Mouse (Mus musculus) right cerebral cortex, adult 18-20 months (tissue): ENCODE results near the gene Clcn7.

Experiments used
- DNase-seq: peaks from one replicate; pipeline ENCODE4 v3.0.0; 2022; ENCODE audit warnings: mixed read lengths

Gene Clcn7

GRCm38 (mm10) chr17:25127681-25128080, 5.5 kb upstream of the Clcn7 start:
- no peak for DNase-seq

DNA sequence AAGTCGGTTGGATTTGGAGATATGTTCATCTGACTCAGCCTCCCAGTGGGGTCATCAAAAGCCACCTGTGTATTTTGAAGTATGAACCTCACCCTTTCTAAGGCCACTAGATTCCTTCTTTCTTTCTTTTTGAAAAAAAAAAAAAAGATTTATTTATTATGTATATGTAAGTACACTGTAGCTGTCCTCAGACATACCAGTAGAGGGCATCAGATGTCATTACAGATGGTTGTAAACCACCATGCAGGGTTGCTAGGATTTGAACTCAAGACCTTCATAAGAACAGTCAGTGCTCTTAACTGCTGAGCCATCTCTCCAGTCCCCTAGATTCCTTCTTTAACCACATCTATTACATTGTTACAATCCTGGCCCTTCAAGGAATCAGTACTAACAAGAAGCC, 3.1 kb upstream of the Clcn7 start:
- no peak for DNase-seq

GRCm38 (mm10) chr17:25135622-25136021, 2.4 kb downstream of the Clcn7 start:
- no peak for DNase-seq

- no peak for DNase-seq
Observed at GRCm38 (mm10) chr17:25138803-25139202, 5.6 kb downstream of the Clcn7 start.

- no peak for DNase-seq
Observed at GRCm38 (mm10) chr17:25139960-25140359, 6.8 kb downstream of the Clcn7 start.

DNA sequence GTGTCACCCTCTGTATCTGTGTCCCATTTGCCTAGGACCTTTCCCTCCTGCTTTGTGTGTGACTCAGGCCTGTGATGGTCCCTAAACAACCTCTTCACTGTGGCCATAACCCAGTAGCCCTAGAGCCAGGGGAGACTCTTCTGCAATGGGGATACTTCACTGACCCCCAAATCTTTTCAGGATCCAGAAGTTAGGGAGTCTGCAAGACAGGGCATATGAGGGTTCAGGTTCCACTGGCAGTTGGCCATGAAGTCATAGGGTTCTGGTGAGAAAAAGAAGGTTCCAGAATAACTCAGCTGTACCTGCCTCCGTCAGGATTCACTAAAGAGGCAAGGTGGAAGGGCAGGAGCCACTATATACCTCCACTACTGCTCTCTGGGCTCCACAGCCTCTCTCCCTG, 29.0 kb downstream of the Clcn7 start, which contains the start of gene Ccdc154:
Gene Ccdc154, plus strand, starts transcription at position 301 of the 400 bp plus-strand sequence.
- no peak for DNase-seq

GRCm38 (mm10) chr17:25163387-25163786, 30.2 kb downstream of the Clcn7 start:
- DNase-seq, result no peak

- no peak for DNase-seq
Observed at GRCm38 (mm10) chr17:25164770-25165169, 31.6 kb downstream of the Clcn7 start.

DNA sequence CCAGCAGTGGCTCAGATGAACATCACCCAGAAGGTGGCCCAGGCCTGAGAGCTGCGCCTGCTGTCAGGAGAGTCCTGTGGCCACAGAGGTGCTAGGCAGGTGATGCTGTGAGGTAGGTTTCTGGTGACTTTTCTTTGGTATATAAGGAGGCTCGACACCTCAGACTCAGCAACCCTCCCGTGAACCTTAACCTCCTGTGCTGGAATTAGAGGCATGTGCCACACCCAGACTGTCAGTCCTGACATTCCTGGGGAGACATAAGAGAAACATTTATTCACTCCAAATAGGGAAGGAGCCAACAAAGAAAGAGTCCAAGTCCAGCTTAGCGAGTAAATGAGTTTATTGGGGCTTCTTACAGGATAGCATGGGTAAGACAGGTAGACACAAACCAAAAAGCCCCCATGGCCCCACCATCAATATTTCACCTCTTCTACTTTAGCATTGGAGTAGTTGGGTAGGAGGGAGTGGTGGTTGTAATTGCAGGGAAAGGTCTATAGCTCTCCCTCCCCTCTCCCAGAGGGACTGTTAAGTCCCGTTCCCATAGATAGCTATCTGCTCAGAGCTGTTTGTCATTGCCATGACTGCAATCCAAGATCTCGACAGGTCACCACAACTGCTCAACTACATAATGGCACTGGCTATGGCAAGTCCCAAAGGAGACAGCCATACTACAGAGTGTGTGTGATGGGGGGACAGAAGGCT, 32.9 kb downstream of the Clcn7 start:
- DNase-seq, result no peak

GRCm38 (mm10) chr17:25169706-25170105, 36.5 kb downstream of the Clcn7 start:
- no peak for DNase-seq

GRCm38 (mm10) chr17:25172558-25172957, 39.4 kb downstream of the Clcn7 start:
- DNase-seq, result no peak

GRCm38 (mm10) chr17:25175411-25175810, 42.2 kb downstream of the Clcn7 start, which contains the start of gene Gm38655:
TSS of gene Gm38655 (minus strand) at chr17:25175471.
- DNase-seq, result no peak

- DNase-seq, result no peak
Observed at GRCm38 (mm10) chr17:25183232-25183631, 50.0 kb downstream of the Clcn7 start.

DNA sequence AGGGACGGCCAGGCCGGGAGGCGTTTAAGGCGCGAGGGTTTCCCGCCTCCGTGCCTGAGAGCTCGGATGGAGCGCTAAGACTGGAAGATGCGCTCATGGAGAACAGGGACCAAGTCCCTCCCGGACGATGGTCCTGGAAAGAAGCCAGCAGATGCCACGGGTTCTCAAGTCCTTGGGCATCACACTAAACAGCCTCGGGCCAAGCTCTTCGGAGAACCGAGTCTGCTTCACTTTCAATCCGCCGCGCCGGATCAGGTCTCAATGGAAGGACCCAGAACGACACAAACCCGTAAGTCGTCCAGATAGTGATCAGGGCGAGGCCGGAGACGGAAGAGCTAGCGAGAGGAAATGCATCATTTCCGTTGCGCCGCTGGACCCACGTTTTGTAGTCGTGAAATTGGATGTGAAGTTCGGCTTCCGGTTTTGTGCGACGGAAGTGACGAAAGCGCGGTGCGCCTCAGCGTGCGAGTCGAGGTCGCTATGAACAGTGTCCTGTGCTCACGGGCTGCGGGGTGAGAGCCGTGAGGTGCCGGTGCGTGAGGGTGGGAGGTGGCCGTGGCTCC, 51.0 kb downstream of the Clcn7 start, which contains the start of gene BC003965:
Gene BC003965, plus strand, starts transcription at position 426 of the 563 bp plus-strand sequence.
- DNase-seq, result peak; percentile 98

DNA sequence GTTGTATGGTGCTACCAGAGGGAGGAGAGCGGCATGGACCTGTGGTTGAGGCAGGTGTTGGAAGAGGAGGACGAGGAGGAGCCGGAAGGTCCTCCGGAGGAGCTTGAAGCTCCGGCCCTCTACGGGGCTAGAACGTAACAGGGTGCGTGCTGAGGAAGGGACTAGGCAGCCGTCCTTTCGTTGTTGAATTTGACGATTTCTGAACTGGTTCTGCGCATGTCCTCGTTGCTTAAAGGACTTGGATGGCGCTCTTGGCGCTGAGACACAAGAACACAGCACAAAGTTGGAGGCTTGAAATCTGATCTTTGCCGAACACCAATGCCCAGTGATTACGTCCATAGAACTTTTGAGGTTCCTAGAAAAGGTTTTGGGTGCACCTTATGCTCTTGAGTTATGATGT, 51.8 kb downstream of the Clcn7 start:
- DNase-seq, result no peak

DNA sequence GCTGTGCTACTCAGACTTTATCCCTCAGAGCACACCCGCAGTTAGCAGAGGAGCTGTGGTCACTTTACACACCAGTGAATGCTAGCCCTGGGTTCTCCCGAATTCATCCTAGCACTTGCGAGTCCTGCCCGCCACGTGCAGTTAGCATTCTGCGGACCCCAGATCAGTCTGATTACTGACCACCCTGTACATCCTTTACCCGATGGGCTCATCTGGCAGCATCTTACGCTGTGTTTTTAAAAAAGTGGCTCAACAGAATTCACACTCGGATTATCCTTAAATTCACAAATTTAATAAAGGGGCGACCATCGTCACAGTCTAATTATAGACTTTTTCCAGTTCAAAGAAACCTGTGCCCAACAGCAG, 54.6 kb downstream of the Clcn7 start:
- no peak for DNase-seq

- peak; percentile 67 for DNase-seq
Observed at GRCm38 (mm10) chr17:25188150-25189031, 55.2 kb downstream of the Clcn7 start, which contains the start of gene Unkl. TSS of gene Unkl (plus strand) at chr17:25188397.

GRCm38 (mm10) chr17:25189091-25189490, 55.9 kb downstream of the Clcn7 start:
- no peak for DNase-seq

- no peak for DNase-seq
Observed at GRCm38 (mm10) chr17:25202401-25202800, 69.2 kb downstream of the Clcn7 start.

DNA sequence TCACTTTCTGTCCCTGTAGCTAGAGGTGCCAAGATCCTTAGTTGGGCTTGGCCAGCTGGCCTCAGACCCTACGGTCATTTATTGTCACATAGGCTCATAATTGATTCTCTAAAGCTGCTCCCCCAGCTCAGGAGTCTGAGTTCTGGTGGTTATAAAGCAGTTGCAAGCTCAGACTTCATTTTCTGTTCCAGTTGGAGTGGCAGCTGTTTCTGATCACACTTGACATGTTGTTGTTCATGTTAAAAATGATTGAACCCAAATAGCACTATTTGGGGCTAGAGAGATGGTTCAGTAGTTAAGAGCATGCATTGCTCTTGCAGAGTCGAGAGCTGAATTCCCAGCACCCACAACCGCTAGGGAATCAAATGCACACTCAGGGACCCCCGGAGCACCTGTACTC, 76.8 kb downstream of the Clcn7 start:
- DNase-seq, result no peak

DNA sequence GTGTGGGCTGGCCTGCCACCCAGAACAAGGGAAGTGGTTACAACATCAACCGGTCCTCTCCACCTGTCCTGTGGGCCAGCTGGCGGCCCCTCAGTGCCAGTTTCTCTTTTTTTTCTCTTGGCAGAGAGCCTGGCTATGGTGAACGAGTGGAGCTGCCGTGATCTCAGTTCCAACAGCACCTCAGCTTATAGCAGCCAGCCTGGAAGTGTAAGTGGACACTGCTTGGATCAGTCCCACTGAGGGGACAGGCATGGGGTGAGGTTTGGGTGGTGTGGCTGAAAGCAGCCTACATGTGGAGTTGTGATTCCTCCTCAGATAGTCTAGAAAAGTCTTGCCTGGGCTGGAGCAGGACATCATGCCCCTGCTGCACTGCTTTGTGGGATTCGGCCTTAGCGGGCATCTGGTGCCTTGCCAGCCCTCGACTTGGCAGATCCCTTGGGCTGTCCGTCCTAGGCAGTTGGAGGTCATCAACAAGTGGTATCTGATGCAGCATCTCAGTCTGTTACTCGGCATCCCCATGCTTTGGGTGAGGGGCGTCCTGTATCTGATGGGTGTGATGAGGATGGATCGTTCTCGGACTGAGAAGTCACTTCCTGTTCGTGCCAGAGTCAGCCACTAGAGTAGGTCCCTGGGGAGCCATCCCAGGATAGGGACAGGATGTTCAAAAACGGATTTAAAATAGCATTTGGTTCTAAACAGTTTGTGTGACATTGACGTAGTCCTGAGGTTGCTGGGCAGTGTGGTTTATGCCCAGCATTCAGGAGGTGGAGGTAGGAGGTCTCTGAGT, 77.7 kb downstream of the Clcn7 start:
- DNase-seq, result no peak

- peak; percentile 42 for DNase-seq
Observed at GRCm38 (mm10) chr17:25211705-25212104, 78.5 kb downstream of the Clcn7 start.
